Mouse (Mus musculus) frontal cortex, adult (tissue): ENCODE measurements at regions not wholly inside any gene's neighbourhood (a gene's known extent, or its start where the extent isn't known, plus 50 kb on each side); places are given as distances from the start of the nearest gene placed in this dataset.

Experiments used
- ATAC-seq: cut with Nextera tagmentation; 2 replicates; pipeline ENCODE4 v1.9.2; 2017; ENCODE audit warnings: mild to moderate bottlenecking, moderate library complexity, mixed read lengths; ENCODE audit not compliant: low TSS enrichment

DNA sequence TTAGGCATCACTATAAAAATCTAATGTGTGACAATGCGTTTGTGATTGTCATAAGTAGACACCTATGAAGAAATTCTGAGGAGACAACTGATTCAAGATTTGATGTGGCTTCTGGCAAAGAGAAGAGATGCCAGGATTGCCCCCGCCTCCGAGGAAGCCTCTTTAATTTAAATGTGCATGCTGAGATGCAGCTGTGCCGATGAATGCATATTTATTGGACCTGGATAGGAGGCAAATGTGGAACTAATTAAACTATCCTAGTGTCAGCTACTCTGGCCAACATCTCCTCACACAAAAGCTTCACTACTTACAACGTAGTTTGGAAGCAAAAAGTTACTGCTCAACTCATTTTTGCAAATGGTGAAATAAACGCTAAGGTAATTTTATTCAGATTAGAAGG lies 173.4 kb upstream of the Dph6 start:
- ATAC-seq = no peak

GRCm38 (mm10) chr2:114835694-114836093 lies 180.9 kb upstream of the Dph6 start:
- ATAC-seq = no peak

DNA sequence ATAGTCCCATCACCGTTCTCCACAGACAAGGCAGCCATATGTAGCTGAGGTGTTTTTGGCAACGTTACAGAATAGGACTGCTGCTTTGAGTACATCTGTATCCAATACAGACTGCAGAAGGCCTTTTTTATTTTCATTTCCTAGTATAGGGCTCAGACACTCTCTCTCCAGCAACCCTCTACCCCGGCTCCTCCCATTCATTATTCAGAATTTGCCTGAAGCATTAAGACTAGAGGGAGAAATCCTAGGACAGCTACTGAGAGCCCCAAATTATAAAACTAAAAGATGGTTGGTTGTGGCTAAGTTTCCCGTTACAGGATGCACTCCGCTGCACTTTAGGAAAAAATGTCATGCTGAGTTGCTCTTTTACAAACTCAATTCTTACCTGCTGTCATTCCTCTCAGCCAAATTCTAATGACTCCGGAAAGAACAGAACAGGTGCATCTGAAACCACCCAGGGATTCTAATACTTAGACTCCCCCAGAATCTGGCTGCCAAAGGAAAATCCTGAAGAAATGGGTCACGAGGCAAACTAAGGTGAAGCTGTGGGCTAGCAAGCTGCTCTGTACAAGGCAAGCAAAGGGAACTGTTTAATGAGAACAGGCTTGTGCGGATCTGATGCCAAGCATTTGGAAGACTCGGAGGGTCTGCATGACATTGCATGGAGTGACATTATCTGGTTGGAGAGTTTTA lies 189.1 kb upstream of the Dph6 start:
- ATAC-seq = no peak

DNA sequence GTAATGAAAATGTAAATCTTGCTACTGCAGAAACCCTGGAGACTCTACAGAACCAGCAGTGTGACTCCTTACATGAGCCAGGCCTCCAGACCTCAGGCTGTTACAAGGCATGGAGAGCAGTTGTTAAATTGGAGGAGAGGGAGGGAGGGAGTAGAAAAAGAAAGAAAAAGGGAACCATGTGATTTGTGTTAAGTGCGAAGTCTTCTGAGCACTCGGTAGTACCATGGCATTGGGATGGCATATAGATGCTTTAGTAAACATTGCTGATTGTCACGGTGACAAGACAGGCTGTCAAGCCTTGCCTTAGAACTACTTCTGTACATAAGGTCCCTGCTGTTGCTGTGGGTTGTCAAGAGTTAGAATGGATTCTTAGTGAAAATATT lies 189.6 kb upstream of the Dph6 start:
- ATAC-seq = no peak

GRCm38 (mm10) chr2:114848439-114848838 lies 193.7 kb upstream of the Dph6 start:
- no peak for ATAC-seq

DNA sequence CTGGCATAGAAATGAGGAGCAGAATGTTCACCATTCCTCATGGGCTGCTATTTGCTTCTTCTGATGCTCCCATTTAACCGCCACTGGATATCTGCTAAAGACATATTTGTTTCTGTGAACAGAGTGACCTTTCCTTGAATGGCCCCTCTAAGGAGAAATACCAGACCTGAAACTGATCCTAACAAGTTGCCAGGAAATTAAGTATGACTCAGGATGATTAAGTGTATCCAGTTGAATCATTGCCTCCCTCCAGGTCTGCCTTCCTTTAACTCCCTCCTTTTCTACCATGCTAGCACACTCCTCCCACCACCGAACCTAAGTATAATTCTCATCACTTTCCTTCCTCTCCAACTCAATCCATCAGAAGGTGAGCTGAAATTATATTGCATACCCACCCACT lies 194.2 kb upstream of the Dph6 start:
- no peak for ATAC-seq

DNA sequence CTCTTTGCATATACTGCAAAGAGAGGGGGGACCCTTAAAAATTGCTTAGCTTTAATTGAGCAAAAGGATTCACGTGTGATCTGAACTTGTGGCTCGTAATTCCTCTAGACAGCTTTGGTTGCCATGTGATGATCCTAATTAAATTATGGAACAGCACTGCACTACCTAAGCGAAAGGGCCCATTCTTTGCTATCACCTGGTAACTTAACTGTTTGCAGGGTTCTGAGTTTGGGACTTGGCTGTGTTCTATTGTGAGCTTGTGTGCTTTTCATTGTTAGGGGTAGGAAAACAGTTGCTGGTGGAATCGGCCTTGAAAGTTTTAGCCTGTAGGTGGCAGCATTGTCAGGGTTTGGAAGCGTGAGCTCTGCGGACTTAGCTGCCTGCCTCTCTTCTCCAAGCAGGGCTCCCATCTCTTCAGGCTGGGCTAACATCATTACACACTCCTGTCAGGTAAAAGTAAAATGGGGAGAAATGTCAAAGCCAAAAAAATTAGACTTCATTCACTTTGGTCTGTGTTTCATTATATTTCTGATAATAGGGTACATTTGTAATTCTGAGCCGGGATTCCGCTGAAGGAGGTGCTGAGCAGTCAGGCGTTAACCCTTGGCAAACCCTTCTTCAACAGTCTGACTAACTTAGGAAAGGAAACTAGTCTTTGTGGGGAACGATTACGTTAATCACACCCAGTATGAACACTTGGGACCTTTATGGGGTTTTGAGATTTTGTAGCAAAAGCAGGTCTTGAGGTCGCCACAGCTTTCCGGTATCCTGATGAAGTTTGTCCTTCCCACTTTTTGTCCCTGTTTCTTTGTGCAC lies 199.2 kb upstream of the Dph6 start:
- peak; percentile 100 for ATAC-seq

DNA sequence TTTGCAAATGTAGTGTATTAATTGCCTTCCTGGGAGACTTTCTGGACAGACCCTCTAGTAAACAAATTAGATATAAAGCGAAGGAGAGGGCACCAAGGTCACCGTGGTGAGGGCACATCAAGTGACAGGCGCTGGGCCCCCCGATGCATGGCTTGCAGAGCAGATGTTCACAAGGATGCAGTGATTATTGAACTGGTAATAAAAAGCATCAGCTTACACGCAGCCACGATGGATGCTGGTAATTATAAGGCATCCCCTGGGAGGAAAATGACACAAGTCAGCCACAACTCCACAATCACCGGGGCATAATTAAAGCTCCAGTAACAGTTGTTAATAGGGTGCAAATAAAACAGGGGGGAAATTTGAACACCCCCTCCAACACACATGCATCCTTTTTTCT lies 217.5 kb upstream of the Dph6 start:
- ATAC-seq = no peak

- no peak for ATAC-seq
Observed at GRCm38 (mm10) chr2:114873090-114873489, 218.3 kb upstream of the Dph6 start.

- peak; percentile 44; the same call in 1 of the 2 replicates for ATAC-seq
Observed at GRCm38 (mm10) chr2:114879084-114879483, 224.3 kb upstream of the Dph6 start.

DNA sequence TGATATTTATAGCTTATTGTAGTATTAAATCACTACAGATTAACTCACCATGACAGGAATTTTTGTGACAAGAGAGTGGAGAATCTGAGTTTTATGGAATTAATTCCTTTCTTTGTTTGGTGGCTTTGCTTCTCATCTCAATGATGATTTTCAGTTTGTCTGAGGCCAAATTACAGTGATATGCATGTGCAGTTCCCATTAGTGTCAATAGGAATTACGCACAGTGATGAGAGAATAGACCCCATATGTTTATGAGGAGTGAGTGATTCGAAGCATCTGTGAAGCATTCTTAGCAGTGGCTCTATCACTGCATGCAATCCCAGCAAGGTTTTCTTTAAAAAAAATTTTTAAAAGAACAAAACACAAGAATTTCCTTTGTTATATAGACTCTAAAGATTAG lies 225.0 kb upstream of the Dph6 start:
- no peak for ATAC-seq

DNA sequence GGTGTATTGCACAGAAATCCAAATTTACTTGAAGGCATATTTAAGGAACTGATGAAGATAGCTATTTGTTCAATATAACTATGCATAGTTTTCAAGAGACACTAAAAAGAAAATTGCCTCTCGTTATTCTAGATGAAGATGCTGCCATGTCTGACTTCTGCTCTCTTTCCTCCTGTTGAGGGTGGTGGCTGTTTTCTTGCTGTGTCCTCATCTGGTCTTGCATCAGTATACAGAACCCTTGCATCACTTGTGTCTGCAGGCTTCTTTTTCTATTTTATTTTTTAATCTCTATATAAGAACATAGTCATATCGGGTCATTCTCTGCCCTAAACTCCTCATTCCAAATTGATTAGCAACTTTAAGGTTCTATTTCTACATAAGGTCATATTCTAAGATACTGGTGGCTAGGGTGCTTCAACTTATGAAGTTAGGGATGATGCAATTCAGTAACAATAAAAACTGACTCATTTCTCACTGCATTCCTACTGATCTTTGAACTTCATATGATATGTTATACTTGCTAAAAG lies 231.0 kb upstream of the Dph6 start:
- ATAC-seq = no peak

DNA sequence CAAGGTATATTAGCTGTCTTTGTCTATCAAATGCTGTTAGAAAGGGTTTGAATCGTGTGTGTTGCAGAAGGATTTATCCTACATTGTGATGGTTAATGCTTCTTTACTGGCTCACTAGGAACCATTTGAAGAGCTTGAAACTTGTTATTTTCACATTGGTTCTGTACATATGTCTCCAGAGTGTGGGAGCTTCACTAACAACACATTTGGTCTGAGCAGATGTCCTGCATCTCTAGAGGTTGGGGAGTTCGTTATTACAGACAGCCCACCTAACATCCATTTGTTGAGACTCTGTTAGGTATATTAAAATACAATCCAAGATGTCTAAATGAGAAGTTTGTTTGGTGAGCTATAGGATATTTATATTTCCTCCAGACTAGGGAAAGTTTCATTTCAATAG lies 244.0 kb upstream of the Dph6 start:
- peak; percentile 77 for ATAC-seq

DNA sequence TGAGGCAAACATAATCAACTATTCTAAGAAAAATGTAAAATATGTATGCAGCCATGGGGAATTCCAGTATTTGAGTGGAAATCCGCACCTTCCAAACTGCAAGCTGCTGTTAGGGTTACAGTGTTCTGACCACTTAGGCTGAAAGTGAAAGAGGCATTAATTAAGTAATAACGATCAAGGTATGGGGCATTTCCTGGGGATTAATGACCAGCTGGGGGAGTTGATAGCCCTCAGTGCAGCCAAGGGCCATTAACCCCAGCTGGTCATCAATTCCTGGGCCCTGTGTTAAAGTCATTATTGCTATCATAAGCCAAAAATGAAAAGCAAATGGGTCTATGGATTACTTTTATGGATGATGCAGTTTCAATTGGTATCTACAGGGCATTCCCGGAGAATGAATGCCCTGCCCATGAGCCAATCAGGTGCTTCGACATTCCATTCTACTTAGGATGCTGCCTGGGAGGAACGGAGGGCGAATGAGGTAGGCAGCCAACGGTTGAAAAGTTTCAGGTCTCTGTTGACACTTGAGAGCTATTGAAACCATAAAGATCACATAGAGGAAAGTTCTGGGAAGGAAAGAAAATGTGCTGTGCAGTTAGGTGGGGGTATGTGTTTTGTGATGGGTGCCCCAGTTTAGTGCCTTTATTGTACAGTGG lies 257.2 kb upstream of the Dph6 start:
- no peak for ATAC-seq

GRCm38 (mm10) chr2:114915025-114915690 lies 260.4 kb upstream of the Dph6 start:
- ATAC-seq = peak; percentile 11

DNA sequence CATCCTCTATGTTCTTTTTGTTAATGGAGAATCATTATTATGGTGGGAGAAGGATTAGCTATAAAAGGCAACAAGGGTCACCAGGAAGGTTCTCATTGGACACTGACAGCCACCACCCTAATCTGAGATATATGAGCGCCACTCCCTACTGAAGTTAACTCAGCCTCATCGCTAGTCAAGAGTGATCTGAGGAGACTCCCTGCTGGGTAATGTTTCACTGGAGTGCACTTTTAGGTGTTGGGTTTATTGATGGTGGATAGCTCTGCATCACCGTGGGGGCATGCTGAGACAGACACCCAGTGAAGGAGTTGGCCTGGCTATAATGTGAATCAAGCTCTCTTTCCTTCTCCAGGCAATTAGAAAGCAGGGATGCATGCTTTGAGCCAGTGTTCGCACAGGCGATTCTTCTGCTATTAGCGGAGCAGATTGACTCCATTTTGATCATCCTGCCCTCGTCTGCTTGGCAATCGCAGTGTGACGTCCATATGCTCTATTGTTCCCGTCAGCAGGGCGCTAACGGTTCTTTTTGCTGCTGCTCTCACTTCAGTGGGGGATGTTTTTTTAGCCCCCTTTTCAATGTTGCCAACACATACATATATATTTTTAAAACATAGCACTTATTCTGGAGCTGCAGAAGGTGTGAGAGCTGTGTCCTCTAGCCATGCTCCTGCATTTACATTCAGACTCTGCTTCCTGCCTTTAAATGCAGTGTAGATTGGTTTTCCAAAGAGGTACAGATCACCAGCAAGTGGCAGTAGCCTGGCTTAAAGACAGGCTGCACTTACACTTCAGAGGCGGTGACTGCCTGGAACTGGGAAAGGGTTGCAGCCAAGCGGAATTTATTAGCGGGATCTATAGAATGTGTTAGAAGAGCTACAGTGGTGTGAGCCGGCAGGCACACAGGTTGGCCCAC lies 263.9 kb upstream of the Dph6 start:
- peak; percentile 83 for ATAC-seq

- no peak for ATAC-seq
Observed at GRCm38 (mm10) chr2:114923911-114924310, 269.1 kb upstream of the Dph6 start.

- no peak for ATAC-seq
Observed at GRCm38 (mm10) chr2:114935436-114935835, 280.7 kb upstream of the Dph6 start.

DNA sequence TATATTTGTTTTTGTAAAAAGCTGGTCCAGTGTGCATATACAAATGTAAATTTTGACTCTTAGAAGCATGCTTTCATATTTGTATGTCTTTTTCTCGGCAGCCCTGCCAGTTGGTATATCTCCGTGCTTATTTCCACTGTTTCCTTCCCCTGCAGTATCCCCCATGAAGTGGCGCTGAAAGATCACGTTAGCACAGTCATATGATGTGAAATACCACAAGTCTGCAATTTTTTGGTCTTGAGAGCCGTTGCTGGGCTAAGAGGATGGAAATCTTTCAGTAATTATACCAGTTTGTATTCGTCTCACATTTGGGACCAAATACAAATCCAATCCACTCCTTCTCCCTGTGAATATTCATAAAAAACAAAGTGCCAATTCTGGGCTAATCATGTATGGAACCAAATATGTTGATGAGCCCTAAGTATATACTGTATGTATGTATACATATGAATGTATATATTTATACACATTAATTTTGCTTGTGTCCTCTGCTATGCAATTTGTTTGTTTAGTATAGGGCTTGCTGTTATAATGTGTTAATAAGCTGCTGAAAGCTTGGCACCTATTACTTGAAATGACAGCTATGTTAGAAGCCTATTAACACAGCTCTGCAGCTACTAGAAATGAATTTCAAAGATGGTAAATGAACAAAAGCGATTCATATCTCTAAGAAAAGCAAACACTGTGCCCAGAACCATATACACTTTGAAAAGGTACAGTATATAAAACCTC lies 283.8 kb upstream of the Dph6 start:
- ATAC-seq = no peak; the same call in 1 of the 2 replicates

DNA sequence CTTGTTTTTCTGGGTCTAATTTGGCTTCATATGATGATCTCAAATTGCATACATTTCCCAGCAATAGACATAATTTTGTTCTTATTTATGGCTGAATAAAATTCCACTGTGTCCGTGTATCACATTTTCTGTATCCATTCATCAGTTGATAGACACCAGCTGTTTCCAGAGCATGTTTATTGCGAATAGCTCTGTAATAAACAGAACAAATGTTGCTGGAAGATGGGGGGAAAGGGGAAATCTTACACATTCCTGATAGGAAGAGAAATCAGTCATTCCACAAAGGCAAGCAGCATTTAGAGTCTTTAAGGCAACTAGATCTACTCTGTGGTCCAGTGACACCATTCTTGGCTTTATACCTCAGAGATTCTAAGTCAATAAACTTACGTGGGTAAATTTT lies 311.3 kb upstream of the Dph6 start:
- ATAC-seq = no peak
